Mouse (Mus musculus) MEL (cell line): ENCODE measurements at regions not wholly inside any gene's neighbourhood (a gene's known extent, or its start where the extent isn't known, plus 50 kb on each side); places are given as distances from the start of the nearest gene placed in this dataset.

Experiments
- DNase-seq: peaks from one replicate; pipeline ENCODE4 v3.0.0; 2011; ENCODE audit warnings: low read depth, low spot score
- H3K27ac ChIP-seq: 2 replicates; pipeline ENCODE4 v1.5.1; 2012; ENCODE audit warnings: low read depth, mild to moderate bottlenecking, control low read depth, low read length, moderate library complexity; ENCODE audit not compliant: control insufficient read depth
- H3K27me3 ChIP-seq, 2 experiments: fragments of 150-350 bp in 1 of 2; sonication (generic) in 1 of 2; 2 replicates each; pipeline ENCODE4 v1.6.1; 2012; ENCODE audit warnings: low read length in 2 of 2, mild to moderate bottlenecking in 2 of 2, improper control_type of control experiment in 1 of 2, moderate library complexity in 1 of 2; ENCODE audit not compliant: insufficient read depth in 2 of 2, control insufficient read depth in 1 of 2
- H3K36me3 ChIP-seq, 2 experiments: 2 replicates each; pipeline ENCODE4 v1.6.1; 2012 to 2014; ENCODE audit warnings: low read length in 2 of 2, improper control_type of control experiment in 1 of 2, inconsistent platforms in 1 of 2, mild to moderate bottlenecking in 1 of 2; ENCODE audit not compliant: insufficient read depth in 2 of 2, control insufficient read depth in 1 of 2
- H3K4me1 ChIP-seq, 2 experiments: fragments of 150-350 bp in 1 of 2; sonication (generic) in 1 of 2; 2 replicates each; pipeline ENCODE4 v1.6.1; 2012; ENCODE audit warnings: low read length in 2 of 2, improper control_type of control experiment in 1 of 2, mild to moderate bottlenecking in 1 of 2; ENCODE audit not compliant: insufficient read depth in 2 of 2, control insufficient read depth in 1 of 2
- H3K4me3 ChIP-seq, 2 experiments: fragments of 150-350 bp in 1 of 2; sonication (generic) in 1 of 2; 2 replicates each; pipeline ENCODE4 v1.5.1; 2012; ENCODE audit warnings: low read depth in 2 of 2, low read length in 2 of 2, mild to moderate bottlenecking in 2 of 2, moderate library complexity in 2 of 2, control low read depth in 1 of 2, improper control_type of control experiment in 1 of 2; ENCODE audit not compliant: control insufficient read depth in 1 of 2, insufficient read depth in 1 of 2
- H3K79me2 ChIP-seq: 2 replicates; pipeline ENCODE4 v1.6.1; 2012; ENCODE audit warnings: mild to moderate bottlenecking, low read length, moderate library complexity; ENCODE audit not compliant: control insufficient read depth, poor library complexity, insufficient read depth
- H3K9ac ChIP-seq: 2 replicates; pipeline ENCODE4 v1.6.1; 2012; ENCODE audit warnings: low read depth, mild to moderate bottlenecking, control low read depth, low read length, moderate library complexity; ENCODE audit not compliant: control insufficient read depth, poor library complexity, severe bottlenecking
- H3K9me3 ChIP-seq: fragments of 150-350 bp; sonication (generic); replicated peaks from 2 replicates; pipeline ENCODE4 v1.6.1; 2012; ENCODE audit warnings: mild to moderate bottlenecking, low read length, improper control_type of control experiment, moderate library complexity; ENCODE audit not compliant: insufficient read depth
- CHD1 ChIP-seq: IDR thresholded peaks from 2 replicates; pipeline ENCODE4 v1.6.1; 2012; ENCODE audit warnings: low read depth, mild to moderate bottlenecking, inconsistent platforms, low read length, improper control_type of control experiment
- CHD2 ChIP-seq: IDR thresholded peaks from 2 replicates; pipeline ENCODE4 v1.6.1; 2011; ENCODE audit warnings: low read length, improper control_type of control experiment
- CTCF ChIP-seq, 3 experiments: IDR thresholded peaks in 2 of 3; conservative IDR thresholded peaks in 1 of 3; 2 replicates each; pipeline ENCODE4 v1.5.1; 2011 to 2012; ENCODE audit warnings: low read length in 3 of 3, low read depth in 2 of 3, mild to moderate bottlenecking in 2 of 3, improper control_type of control experiment in 1 of 3, inconsistent platforms in 1 of 3, mixed read lengths in 1 of 3, moderate library complexity in 1 of 3; ENCODE audit not compliant: control insufficient read depth in 1 of 3, insufficient read depth in 1 of 3, poor library complexity in 1 of 3, severe bottlenecking in 1 of 3
- ELF1 ChIP-seq: IDR thresholded peaks from 2 replicates; pipeline ENCODE4 v1.6.1; 2014; ENCODE audit warnings: low read depth, mild to moderate bottlenecking, inconsistent platforms, low read length, improper control_type of control experiment, moderate library complexity
- GABPA ChIP-seq: IDR thresholded peaks from 2 replicates; pipeline ENCODE4 v1.6.1; 2012; ENCODE audit warnings: low read depth, mild to moderate bottlenecking, inconsistent platforms, low read length, improper control_type of control experiment, moderate library complexity
- GATA1 ChIP-seq: IDR thresholded peaks from 2 replicates; pipeline ENCODE4 v1.6.1; 2011; ENCODE audit warnings: low read depth, low read length, improper control_type of control experiment
- HCFC1 ChIP-seq: IDR thresholded peaks from 2 replicates; pipeline ENCODE4 v1.6.1; 2012; ENCODE audit warnings: low read depth, mild to moderate bottlenecking, inconsistent platforms, low read length, improper control_type of control experiment, moderate library complexity
- JUND ChIP-seq: IDR thresholded peaks from 2 replicates; pipeline ENCODE4 v1.6.1; 2011; ENCODE audit warnings: low read depth, mild to moderate bottlenecking, improper control_type of control experiment, low read length
- MAFK ChIP-seq: IDR thresholded peaks from 2 replicates; pipeline ENCODE4 v1.6.1; 2011; ENCODE audit warnings: low read depth, mild to moderate bottlenecking, low read length, improper control_type of control experiment, borderline replicate concordance
- MEF2A ChIP-seq: IDR thresholded peaks from 2 replicates; pipeline ENCODE4 v1.6.1; 2014; ENCODE audit warnings: low read depth, mild to moderate bottlenecking, inconsistent platforms, low read length, improper control_type of control experiment; ENCODE audit not compliant: poor library complexity, insufficient replicate concordance, severe bottlenecking; ENCODE audit errors: extremely low read depth
- MXI1 ChIP-seq: IDR thresholded peaks from 2 replicates; pipeline ENCODE4 v1.6.1; 2011; ENCODE audit warnings: mild to moderate bottlenecking, low read depth, low read length, improper control_type of control experiment
- MYC ChIP-seq: IDR thresholded peaks from 2 replicates; pipeline ENCODE4 v1.6.1; 2011; ENCODE audit warnings: low read depth, mild to moderate bottlenecking, low read length, improper control_type of control experiment, moderate library complexity
- NRF1 ChIP-seq: IDR thresholded peaks from 2 replicates; pipeline ENCODE4 v1.6.1; 2014; ENCODE audit warnings: low read depth, mild to moderate bottlenecking, inconsistent platforms, low read length, improper control_type of control experiment, moderate library complexity; ENCODE audit not compliant: poor library complexity, insufficient read depth, severe bottlenecking
- RAD21 ChIP-seq: IDR thresholded peaks from 2 replicates; pipeline ENCODE4 v1.6.1; 2011; ENCODE audit warnings: mild to moderate bottlenecking, low read depth, low read length, improper control_type of control experiment
- SMC3 ChIP-seq: IDR thresholded peaks from 2 replicates; pipeline ENCODE4 v1.6.1; 2011; ENCODE audit warnings: low read depth, low read length, improper control_type of control experiment
- TBP ChIP-seq: IDR thresholded peaks from 2 replicates; pipeline ENCODE4 v1.8.0; 2011; ENCODE audit warnings: low read depth, low read length, improper control_type of control experiment
- UBTF ChIP-seq: IDR thresholded peaks from 2 replicates; pipeline ENCODE4 v1.6.1; 2012; ENCODE audit warnings: low read depth, mild to moderate bottlenecking, inconsistent platforms, low read length, improper control_type of control experiment, moderate library complexity, borderline replicate concordance; ENCODE audit not compliant: insufficient read depth
- USF1 ChIP-seq: IDR thresholded peaks from 2 replicates; pipeline ENCODE4 v1.6.1; 2014; ENCODE audit warnings: low read depth, mild to moderate bottlenecking, inconsistent platforms, low read length, improper control_type of control experiment, moderate library complexity
- USF2 ChIP-seq, 2 experiments: IDR thresholded peaks; 2 replicates each; pipeline ENCODE4 v1.6.1; 2011 to 2012; ENCODE audit warnings: improper control_type of control experiment in 2 of 2, low read length in 2 of 2, borderline replicate concordance in 1 of 2, inconsistent platforms in 1 of 2, low read depth in 1 of 2, mild to moderate bottlenecking in 1 of 2; ENCODE audit not compliant: insufficient read depth in 1 of 2
- ZC3H11A ChIP-seq: IDR thresholded peaks from 2 replicates; pipeline ENCODE4 v1.6.1; 2012; ENCODE audit warnings: low read depth, mild to moderate bottlenecking, inconsistent platforms, low read length, improper control_type of control experiment
- ZMIZ1 ChIP-seq: IDR thresholded peaks from 2 replicates; pipeline ENCODE4 v1.6.1; 2012; ENCODE audit warnings: low read depth, mild to moderate bottlenecking, inconsistent platforms, low read length, improper control_type of control experiment, moderate library complexity
- ZNF384 ChIP-seq: IDR thresholded peaks from 2 replicates; pipeline ENCODE4 v1.6.1; 2012; ENCODE audit warnings: low read depth, mild to moderate bottlenecking, inconsistent platforms, low read length, improper control_type of control experiment

- H3K4me1 ChIP-seq: no peaks in the 10 kb centered on the region
- no peak overlapping the region for H3K9ac ChIP-seq
- TF ChIP-seq CTCF (IDR thresholded peaks at IDR 0.05 in 2 of 3, conservative IDR thresholded peaks at IDR 0.05 in 1 of 3; ENCODE audit: control insufficient read depth in 1 of 3, insufficient read depth in 1 of 3, low read depth in 2 of 3, low read length in 3 of 3, poor library complexity in 1 of 3, severe bottlenecking in 1 of 3) (peak in 2 of 3 experiments; percentile 10 to 34; a peak in 2 of 6 replicates), RAD21 (peak; percentile 32), CHD1 (no peak), SMC3 (peak; percentile 46), GABPA (no peak), USF2 (IDR thresholded peaks at IDR 0.05; ENCODE audit: borderline replicate concordance in 1 of 2, insufficient read depth in 1 of 2, low read depth in 1 of 2, low read length in 2 of 2) (no peak), ELF1 (no peak), UBTF (no peak), TBP (no peak), JUND (no peak), ZMIZ1 (no peak), CHD2 (no peak), GATA1 (no peak), HCFC1 (no peak), NRF1 (no peak), MXI1 (no peak), USF1 (no peak), ZC3H11A (peak; percentile 23; the same call in 1 of the 2 replicates), MEF2A (no peak), MYC (no peak)
- no peak overlapping the region for H3K27ac ChIP-seq
- H3K36me3 ChIP-seq: no peaks in the 10 kb centered on the region
- H3K9me3 ChIP-seq: no peaks in the 10 kb centered on the region
- H3K4me3 ChIP-seq: no peak overlapping the region
- no peaks in the 10 kb centered on the region for H3K79me2 ChIP-seq
- DNase-seq: no peak
- no peaks in the 10 kb centered on the region; a peak in 1 of 4 replicates for H3K27me3 ChIP-seq
These were observed 91.8 kb upstream of the Nampt start for GRCm38 (mm10) chr12:32727539-32727938.

- TF ChIP-seq ELF1: no peak
- TF ChIP-seq MEF2A: no peak
- TF ChIP-seq MAFK: no peak
- no peak for TF ChIP-seq MXI1
- no peak for TF ChIP-seq ZNF384
- TF ChIP-seq, all 39 proteins: peak for 0
- no peak overlapping the region for H3K9ac ChIP-seq
- no peaks in the 10 kb centered on the region for H3K79me2 ChIP-seq
- DNase-seq: no peak
- no peaks in the 10 kb centered on the region; a peak in 1 of 4 replicates for H3K27me3 ChIP-seq
- H3K36me3 ChIP-seq: no peaks in the 10 kb centered on the region
- H3K4me1 ChIP-seq: no peaks in the 10 kb centered on the region
- H3K4me3 ChIP-seq: no peak overlapping the region
- H3K9me3 ChIP-seq: no peaks in the 10 kb centered on the region
- no peak overlapping the region for H3K27ac ChIP-seq
These were observed 90.9 kb upstream of the Nampt start for GRCm38 (mm10) chr12:32728425-32728824.
